Mouse (Mus musculus): ENCODE data around the gene Cnksr1. TPM values are rescaled to one million over a fixed set of nuclear protein-coding genes. Genes with fewer than 3 reads are reported as not detected.
A peak's percentile ranks its signal among the peaks of the same experiment; 100 is the strongest.
"Not testable (repeated sequence)": the region's sequence is repeated elsewhere in the genome, so short reads cannot be mapped to it uniquely, and the experiment has no call there.

The Cnksr1 gene
- under 1 TPM in 1 of 26 experiments, not detected in 25; 0.25 TPM for total RNA-seq (2018; cell fraction: chromatin; rRNA removed)
- total RNA-seq (2018; cell fraction: cytosol; rRNA removed), result not detected
- total RNA-seq (2018; cell fraction: nucleus; rRNA removed), result not detected
- polyA plus RNA-seq (2018), result not detected in 3 replicates

- Histone ChIP-seq H3K36me3 (ENCODE audit: inconsistent target) (no peaks in the 10 kb centered on the region), H3K4me3 (ENCODE audit: inconsistent target) (no peak within 1 kb of the TSS), H3K27ac (no peak within 1 kb of the TSS), H3K79me2 (ENCODE audit: inconsistent target) (no peaks in the 10 kb centered on the region)
- WGBS (ENCODE audit: missing documents), result 14% methylated on average over 18 of the region's 18 CpGs
Measured at GRCm38 (mm10) chr4:134238279-134238651, at the start of gene Cnksr1. TSS of gene Cnksr1 (minus strand) at chr4:134238399.

- Histone ChIP-seq H3K4me3 (ENCODE audit: inconsistent target) (peak within 1 kb of the TSS; percentile 80), H3K27ac (peak within 1 kb of the TSS; percentile 62), H3K79me2 (ENCODE audit: inconsistent target) (peaks cover 29% of the 10 kb centered on the region), H3K36me3 (ENCODE audit: inconsistent target) (peaks cover 16% of the 10 kb centered on the region; the same call in 1 of the 2 replicates)
- under 1% methylated on average over 32 of the region's 43 CpGs for WGBS (ENCODE audit: missing documents)
Measured at GRCm38 (mm10) chr4:134287575-134288025, 49.4 kb upstream of the Cnksr1 start, which contains the start of gene Pdik1l. TSS of gene Pdik1l (minus strand) at chr4:134287895.

DNA sequence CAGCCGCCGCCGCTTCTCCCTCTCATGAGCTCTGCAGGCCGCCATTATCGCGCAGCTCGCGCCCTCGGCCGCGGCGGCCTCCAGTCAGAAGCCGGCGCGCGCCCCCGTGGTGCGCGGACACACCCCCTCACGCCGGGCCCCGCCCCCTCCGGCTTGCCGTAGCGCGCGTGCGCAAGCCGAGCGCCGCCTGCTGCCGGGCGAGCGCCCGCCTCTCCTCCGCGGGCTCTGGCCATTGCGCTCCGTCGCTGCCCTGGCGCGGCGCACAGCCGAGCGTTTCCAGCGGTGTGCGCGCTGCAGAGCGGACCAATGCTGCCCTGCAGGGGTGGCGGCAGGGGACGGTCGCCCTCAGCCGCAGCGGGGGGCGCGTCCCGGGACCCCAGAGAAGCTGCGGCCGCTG is 49.0 kb upstream of the Cnksr1 start:
- Histone ChIP-seq H3K27ac (no peak overlapping the region), H3K4me3 (ENCODE audit: inconsistent target) (peak overlapping the region; percentile 80), H3K79me2 (ENCODE audit: inconsistent target) (peaks cover 29% of the 10 kb centered on the region), H3K36me3 (ENCODE audit: inconsistent target) (peaks cover 20% of the 10 kb centered on the region; the same call in 1 of the 2 replicates)
- under 1% methylated on average over 38 of the region's 59 CpGs for WGBS (ENCODE audit: missing documents)

DNA sequence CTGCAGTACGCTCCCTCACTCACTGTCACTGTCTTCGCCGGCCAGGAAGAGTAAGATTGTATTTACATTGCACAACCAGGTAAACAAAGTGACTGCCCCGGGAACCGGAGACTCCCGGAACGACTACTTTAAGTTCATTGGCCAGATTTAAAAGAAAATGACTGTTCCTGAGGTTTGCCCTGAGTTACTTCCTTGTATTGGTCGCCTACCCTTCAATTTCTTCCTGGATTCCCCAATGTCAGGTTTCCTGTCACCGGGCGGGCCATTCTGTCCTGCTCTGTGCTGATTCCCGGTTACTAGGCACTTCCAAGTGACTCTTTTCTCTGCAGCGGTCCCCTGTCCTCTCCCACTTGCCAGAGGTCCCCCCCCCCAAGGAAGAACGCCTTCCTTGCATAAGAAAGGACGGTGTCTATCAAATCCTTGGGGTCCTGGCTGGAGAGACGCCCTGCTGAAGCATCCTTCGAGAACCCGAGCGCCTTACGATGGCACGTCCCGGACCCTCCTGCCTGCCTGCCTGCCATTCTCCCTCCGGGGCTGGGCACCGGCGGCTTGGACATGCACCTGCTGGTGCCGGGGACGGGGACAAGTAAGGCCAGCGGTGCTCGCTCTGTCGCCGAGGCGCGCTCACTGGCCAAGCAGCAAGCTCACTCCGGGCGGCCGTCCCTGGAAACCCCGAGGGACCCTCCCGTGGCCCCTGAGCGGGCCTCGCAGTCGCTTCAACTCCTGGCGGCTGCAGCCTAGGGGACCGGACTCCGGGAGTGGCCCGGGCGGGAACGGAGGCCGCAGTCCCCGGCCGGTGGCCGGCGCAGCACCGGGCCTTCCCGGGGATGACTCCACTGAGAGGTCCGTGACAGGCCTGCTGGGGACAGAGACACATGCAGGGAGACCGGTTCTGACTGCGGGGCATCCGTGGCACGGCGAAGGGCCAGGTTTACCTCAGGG is 48.3 kb upstream of the Cnksr1 start:
- Histone ChIP-seq H3K36me3 (ENCODE audit: inconsistent target) (peaks cover 27% of the 10 kb centered on the region; the same call in 1 of the 2 replicates), H3K79me2 (ENCODE audit: inconsistent target) (peaks cover 29% of the 10 kb centered on the region), H3K27ac (peak overlapping the region; percentile 74), H3K4me3 (ENCODE audit: inconsistent target) (peak overlapping the region; percentile 80)
- 2% methylated on average over 57 of the region's 59 CpGs for whole genome bisulfite sequencing (ENCODE audit: missing documents)

GRCm38 (mm10) chr4:134284942-134285341 is 46.7 kb upstream of the Cnksr1 start:
- no peak overlapping the region for H3K27ac ChIP-seq
- WGBS (ENCODE audit: missing documents), result 100% methylated on average over 2 of the region's 2 CpGs
- no peak overlapping the region for H3K4me3 ChIP-seq (ENCODE audit: inconsistent target)
- H3K36me3 ChIP-seq (ENCODE audit: inconsistent target), result peaks cover 38% of the 10 kb centered on the region; the same call in 1 of the 2 replicates
- H3K79me2 ChIP-seq (ENCODE audit: inconsistent target), result peaks cover 29% of the 10 kb centered on the region

DNA sequence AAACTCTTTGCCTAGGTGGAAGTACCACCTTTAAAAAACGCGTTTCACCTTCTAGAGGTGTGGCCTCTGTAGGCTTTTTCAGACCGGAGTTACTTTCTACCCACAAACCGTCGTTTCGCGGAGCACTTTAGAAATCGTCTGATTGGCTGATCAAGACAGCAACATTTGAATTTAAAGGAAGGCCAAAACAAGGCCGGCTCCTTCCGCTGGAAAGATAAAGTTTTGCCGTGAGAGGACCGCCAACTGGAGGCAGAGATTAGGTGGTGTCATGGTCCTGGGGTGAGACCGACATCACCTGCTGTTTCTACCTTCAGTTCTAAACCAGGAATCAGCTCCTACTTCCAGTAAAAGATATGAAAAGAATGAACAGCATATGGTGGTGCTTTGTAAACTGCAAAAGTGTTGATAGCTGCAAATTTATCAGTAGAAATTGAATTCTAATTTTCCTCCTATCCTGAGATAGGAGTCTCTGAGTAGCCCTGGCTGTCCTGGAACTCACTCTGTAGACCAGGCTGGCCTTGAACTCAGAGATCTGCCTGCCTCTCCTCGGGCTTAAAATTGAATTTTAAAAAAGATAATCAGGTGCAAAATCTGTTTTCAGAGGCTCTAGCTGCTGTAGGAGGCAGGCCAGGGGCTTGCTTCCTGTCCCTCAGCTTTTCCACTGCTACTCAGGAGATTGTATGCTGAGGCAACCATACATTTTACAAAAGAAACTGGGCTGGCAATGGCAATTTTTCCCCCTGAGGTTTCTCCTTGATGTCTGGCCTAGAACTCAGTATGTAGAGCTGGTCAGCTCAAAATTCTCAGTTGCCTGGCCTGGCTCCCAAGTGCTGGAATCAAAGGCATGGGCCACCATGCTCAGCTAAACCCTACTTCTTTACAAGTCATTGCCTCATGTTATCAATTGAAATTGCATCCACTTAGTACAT is 35.5 kb upstream of the Cnksr1 start:
- no peak overlapping the region for H3K27ac ChIP-seq
- peaks cover 21% of the 10 kb centered on the region; the same call in 1 of the 2 replicates for H3K36me3 ChIP-seq (ENCODE audit: inconsistent target)
- 8% methylated on average over 14 of the region's 14 CpGs for WGBS (ENCODE audit: missing documents)
- H3K4me3 ChIP-seq (ENCODE audit: inconsistent target), result no peak overlapping the region
- H3K79me2 ChIP-seq (ENCODE audit: inconsistent target), result no peaks in the 10 kb centered on the region; the same call in 1 of the 2 replicates

- Histone ChIP-seq H3K79me2 (ENCODE audit: inconsistent target) (no peaks in the 10 kb centered on the region), H3K36me3 (ENCODE audit: inconsistent target) (peaks cover 13% of the 10 kb centered on the region; the same call in 1 of the 2 replicates), H3K4me3 (ENCODE audit: inconsistent target) (no peak overlapping the region), H3K27ac (no peak overlapping the region)
- 7% methylated on average over 13 of the region's 13 CpGs for WGBS (ENCODE audit: missing documents)
Measured at GRCm38 (mm10) chr4:134272731-134273416, 34.7 kb upstream of the Cnksr1 start.

GRCm38 (mm10) chr4:134271979-134272378 is 33.8 kb upstream of the Cnksr1 start:
- Histone ChIP-seq H3K36me3 (ENCODE audit: inconsistent target) (peaks cover 5% of the 10 kb centered on the region; the same call in 1 of the 2 replicates), H3K27ac (no peak overlapping the region), H3K79me2 (ENCODE audit: inconsistent target) (no peaks in the 10 kb centered on the region), H3K4me3 (ENCODE audit: inconsistent target) (no peak overlapping the region)
- 91% methylated on average over 7 of the region's 7 CpGs for WGBS (ENCODE audit: missing documents)

DNA sequence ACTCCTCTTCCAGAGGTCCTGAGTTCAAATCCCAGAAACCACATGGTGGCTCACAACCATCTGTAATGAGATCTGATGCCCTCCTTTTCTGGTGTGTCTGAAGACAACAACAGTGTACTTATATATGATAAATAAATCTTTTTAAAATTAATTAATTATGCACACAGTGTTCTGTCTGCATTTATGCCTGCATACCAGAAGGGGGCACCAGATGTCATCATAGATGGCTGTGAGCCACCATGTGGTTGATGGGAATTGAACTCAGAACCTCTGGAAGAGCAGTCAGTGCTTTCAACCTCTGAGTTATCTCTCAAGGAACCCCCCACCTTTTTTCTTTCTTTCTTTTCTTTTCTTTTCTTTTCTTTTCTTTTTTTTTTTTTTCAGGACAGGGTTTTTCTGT is 31.4 kb upstream of the Cnksr1 start:
- not testable (repeated sequence) for H3K79me2 ChIP-seq (ENCODE audit: inconsistent target); H3K27ac ChIP-seq; H3K4me3 ChIP-seq (ENCODE audit: inconsistent target); H3K36me3 ChIP-seq (ENCODE audit: inconsistent target)

- WGBS (ENCODE audit: missing documents), result 58% methylated on average over 19 of the region's 19 CpGs
Measured at GRCm38 (mm10) chr4:134268102-134268655, 30.0 kb upstream of the Cnksr1 start.

GRCm38 (mm10) chr4:134265860-134266585 is 27.8 kb upstream of the Cnksr1 start:
- no peaks in the 10 kb centered on the region for H3K36me3 ChIP-seq (ENCODE audit: inconsistent target)
- whole genome bisulfite sequencing (ENCODE audit: missing documents), result 88% methylated on average over 9 of the region's 9 CpGs
- no peak overlapping the region for H3K27ac ChIP-seq
- H3K79me2 ChIP-seq (ENCODE audit: inconsistent target), result no peaks in the 10 kb centered on the region
- no peak overlapping the region for H3K4me3 ChIP-seq (ENCODE audit: inconsistent target)

More at GRCm38 (mm10) chr4:134268102-134268655, 30.0 kb upstream of the Cnksr1 start:
- no peaks in the 10 kb centered on the region for H3K79me2 ChIP-seq (ENCODE audit: inconsistent target)
- H3K36me3 ChIP-seq (ENCODE audit: inconsistent target), result no peaks in the 10 kb centered on the region
- H3K27ac ChIP-seq, result no peak overlapping the region
- no peak overlapping the region for H3K4me3 ChIP-seq (ENCODE audit: inconsistent target)

GRCm38 (mm10) chr4:134263191-134263590 is 25.0 kb upstream of the Cnksr1 start:
- H3K4me3 ChIP-seq (ENCODE audit: inconsistent target), result no peak overlapping the region
- 43% methylated on average over 6 of the region's 6 CpGs for WGBS (ENCODE audit: missing documents)
- H3K27ac ChIP-seq, result no peak overlapping the region
- no peaks in the 10 kb centered on the region for H3K36me3 ChIP-seq (ENCODE audit: inconsistent target)
- H3K79me2 ChIP-seq (ENCODE audit: inconsistent target), result no peaks in the 10 kb centered on the region

GRCm38 (mm10) chr4:134258354-134258753 is 20.2 kb upstream of the Cnksr1 start:
- Histone ChIP-seq H3K27ac (no peak overlapping the region), H3K36me3 (ENCODE audit: inconsistent target) (no peaks in the 10 kb centered on the region), H3K79me2 (ENCODE audit: inconsistent target) (no peaks in the 10 kb centered on the region), H3K4me3 (ENCODE audit: inconsistent target) (no peak overlapping the region)
- 23% methylated on average over 11 of the region's 11 CpGs for WGBS (ENCODE audit: missing documents)

All from macrophage (primary cell).